Mouse (Mus musculus): ENCODE results near the gene Olfr341. TPM values are rescaled to one million over a fixed set of nuclear protein-coding genes. Genes with fewer than 3 reads are reported as not detected.

Gene Olfr341
- polyA plus RNA-seq (2015; fragmentation: Nextera tagmentation; extraction: Ambion mirVana) = 0.10 TPM in 1 of 2 replicates, not detected in the other

- Histone ChIP-seq H3K4me1 (no peaks in the 10 kb centered on the region), H3K9ac (no peak within 1 kb of the TSS), H3K36me3 (no peaks in the 10 kb centered on the region), H3K27me3 (no peaks in the 10 kb centered on the region), H3K27ac (no peak within 1 kb of the TSS), H3K9me3 (peaks cover 3% of the 10 kb centered on the region), H3K4me3 (no peak within 1 kb of the TSS), H3K4me2 (no peak within 1 kb of the TSS)
- ATAC-seq (ENCODE audit: insufficient number of reproducible peaks, insufficient read depth, low FRiP score, low TSS enrichment, low read depth) = no peak
Measured at GRCm38 (mm10) chr2:36482368-36482767, at the start of gene Olfr341. Gene Olfr341, minus strand, starts transcription at chr2:36482468.

GRCm38 (mm10) chr2:36524698-36525097 lies 42.4 kb upstream of the Olfr341 start, which contains the start of gene Olfr342:
Gene Olfr342, plus strand, starts transcription at chr2:36524998.
- H3K36me3 ChIP-seq = no peaks in the 10 kb centered on the region

GRCm38 (mm10) chr2:36473634-36474033 lies 8.6 kb downstream of the Olfr341 start:
- Histone ChIP-seq H3K36me3 (no peaks in the 10 kb centered on the region), H3K4me1 (no peaks in the 10 kb centered on the region), H3K4me2 (no peak overlapping the region), H3K9ac (no peak overlapping the region), H3K4me3 (no peak overlapping the region), H3K27ac (no peak overlapping the region), H3K27me3 (no peaks in the 10 kb centered on the region), H3K9me3 (peaks cover 5% of the 10 kb centered on the region; the same call in 1 of the 2 replicates)
- ATAC-seq (ENCODE audit: insufficient number of reproducible peaks, insufficient read depth, low FRiP score, low TSS enrichment, low read depth) = no peak

More at GRCm38 (mm10) chr2:36524698-36525097, 42.4 kb upstream of the Olfr341 start, which contains the start of gene Olfr342:
- no peak for ATAC-seq (ENCODE audit: insufficient number of reproducible peaks, insufficient read depth, low FRiP score, low TSS enrichment, low read depth)
- Histone ChIP-seq H3K27me3 (no peaks in the 10 kb centered on the region), H3K9me3 (peaks cover 5% of the 10 kb centered on the region; the same call in 1 of the 2 replicates), H3K27ac (no peak within 1 kb of the TSS), H3K4me1 (no peaks in the 10 kb centered on the region), H3K4me3 (no peak within 1 kb of the TSS), H3K9ac (no peak within 1 kb of the TSS), H3K4me2 (no peak within 1 kb of the TSS)
- 68% methylated on average over 3 of the region's 3 CpGs for WGBS

GRCm38 (mm10) chr2:36452287-36452686 lies 30.0 kb downstream of the Olfr341 start, which contains the start of gene Olfr340:
Gene Olfr340, plus strand, starts transcription at chr2:36452587.
- no peaks in the 10 kb centered on the region for H3K27me3 ChIP-seq
- H3K9ac ChIP-seq = no peak within 1 kb of the TSS
- no peak within 1 kb of the TSS for H3K4me2 ChIP-seq
- ATAC-seq (ENCODE audit: insufficient number of reproducible peaks, insufficient read depth, low FRiP score, low TSS enrichment, low read depth) = no peak
- 52% methylated on average over 1 of the region's 1 CpGs for WGBS
- 0 out of 2 replicates have a peak, but pooled peaks cover 5% of the 10 kb centered on the region for H3K9me3 ChIP-seq
- no peak within 1 kb of the TSS for H3K27ac ChIP-seq
- no peaks in the 10 kb centered on the region for H3K4me1 ChIP-seq
- no peaks in the 10 kb centered on the region for H3K36me3 ChIP-seq
- no peak within 1 kb of the TSS for H3K4me3 ChIP-seq

Other genes starting within 250 kb of the Olfr341 start
- gene Olfr338, start 108.9 kb downstream of the Olfr341 start, polyA plus RNA-seq (2015; fragmentation: Nextera tagmentation; extraction: Ambion mirVana) = 0.06 TPM in 1 of 2 replicates, not detected in the other
- gene Olfr339, start 63.5 kb downstream of the Olfr341 start, polyA plus RNA-seq (2015; fragmentation: Nextera tagmentation; extraction: Ambion mirVana) = not detected in 2 replicates
- gene Olfr340, start 29.9 kb downstream of the Olfr341 start, polyA plus RNA-seq (2015; fragmentation: Nextera tagmentation; extraction: Ambion mirVana) = not detected in 2 replicates
- not detected in 2 replicates for gene Olfr342, start 42.5 kb upstream of the Olfr341 start, polyA plus RNA-seq (2015; fragmentation: Nextera tagmentation; extraction: Ambion mirVana)
- 0.10 TPM in 1 of 2 replicates, not detected in the other for gene Olfr344, start 84.2 kb upstream of the Olfr341 start, polyA plus RNA-seq (2015; fragmentation: Nextera tagmentation; extraction: Ambion mirVana)
- gene Olfr345, start 157.6 kb upstream of the Olfr341 start, polyA plus RNA-seq (2015; fragmentation: Nextera tagmentation; extraction: Ambion mirVana) = not detected in 2 replicates
- gene Olfr346, start 203.3 kb upstream of the Olfr341 start, polyA plus RNA-seq (2015; fragmentation: Nextera tagmentation; extraction: Ambion mirVana) = not detected in 2 replicates
- not detected in 2 replicates for gene Olfr347, start 249.4 kb upstream of the Olfr341 start, polyA plus RNA-seq (2015; fragmentation: Nextera tagmentation; extraction: Ambion mirVana)

Data from embryonic facial prominence, embryonic 13.5 days (tissue).